Mouse (Mus musculus) macrophage (primary cell): Measurements from ENCODE around the gene Acvrl1. TPM values are rescaled to one million over a fixed set of nuclear protein-coding genes. Genes with fewer than 3 reads are reported as not detected.

Source experiments
- H3K27ac ChIP-seq: fragments of 350-480 bp; formaldehyde crosslinking; 2 replicates; pipeline ENCODE4 v1.9.0; 2021
- H3K36me3 ChIP-seq: fragments of 350-480 bp; formaldehyde crosslinking; 2 replicates; pipeline ENCODE4 v1.9.0; 2021; ENCODE audit errors: inconsistent target
- H3K4me3 ChIP-seq: fragments of 350-480 bp; formaldehyde crosslinking; 2 replicates; pipeline ENCODE4 v1.9.0; 2021; ENCODE audit errors: inconsistent target
- H3K79me2 ChIP-seq: fragments of 350-480 bp; formaldehyde crosslinking; 2 replicates; pipeline ENCODE4 v1.9.0; 2021; ENCODE audit errors: inconsistent target
- WGBS: methylation state at CpG from one replicate; pipeline ENCODE4 v1.1.7; 2026; ENCODE audit warnings: inconsistent platforms; ENCODE audit not compliant: missing documents; 5-methylcytosine and 5-hydroxymethylcytosine counted together
- polyA plus RNA-seq: library from polyadenylated mRNA; stranded (reverse); fragments of 250-400 nt; gene quantifications from 3 replicates; pipeline ENCODE4 v1.2.4, GENCODE M21; 2018; ENCODE audit warnings: inconsistent platforms

The Acvrl1 gene
- polyA plus RNA-seq, 1 experiment from 2014 or later, result 8.7 TPM

DNA sequence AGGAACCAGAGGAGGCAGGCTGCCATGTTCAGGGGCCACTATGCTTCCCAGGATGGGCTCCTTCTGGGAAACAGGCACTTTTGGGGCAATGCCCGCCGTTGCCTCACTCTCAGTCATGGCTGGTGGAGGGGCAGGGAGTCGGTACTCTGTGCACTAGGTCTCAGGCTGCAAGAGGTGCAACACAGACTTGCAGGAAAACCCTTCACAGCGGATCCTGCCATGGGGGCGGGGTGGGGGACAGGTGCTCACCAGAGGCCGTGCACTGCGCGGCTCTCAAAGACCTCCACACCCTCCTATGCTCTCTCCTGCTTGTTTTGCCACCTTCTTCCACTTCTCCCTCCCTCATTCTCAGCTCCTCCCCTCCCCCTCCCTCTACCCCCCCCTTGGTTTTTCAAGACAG, 14.3 kb downstream of the Acvrl1 start:
- no peaks in the 10 kb centered on the region; the same call in 1 of the 2 replicates for H3K36me3 ChIP-seq
- H3K27ac ChIP-seq, result no peak overlapping the region
- no peaks in the 10 kb centered on the region for H3K79me2 ChIP-seq
- 93% methylated on average over 8 of the region's 8 CpGs for WGBS
- no peak overlapping the region for H3K4me3 ChIP-seq

GRCm38 (mm10) chr15:101143494-101143893, 15.2 kb downstream of the Acvrl1 start:
- Histone ChIP-seq H3K4me3 (no peak overlapping the region), H3K79me2 (no peaks in the 10 kb centered on the region), H3K36me3 (no peaks in the 10 kb centered on the region), H3K27ac (no peak overlapping the region)
- 74% methylated on average over 8 of the region's 8 CpGs for WGBS

DNA sequence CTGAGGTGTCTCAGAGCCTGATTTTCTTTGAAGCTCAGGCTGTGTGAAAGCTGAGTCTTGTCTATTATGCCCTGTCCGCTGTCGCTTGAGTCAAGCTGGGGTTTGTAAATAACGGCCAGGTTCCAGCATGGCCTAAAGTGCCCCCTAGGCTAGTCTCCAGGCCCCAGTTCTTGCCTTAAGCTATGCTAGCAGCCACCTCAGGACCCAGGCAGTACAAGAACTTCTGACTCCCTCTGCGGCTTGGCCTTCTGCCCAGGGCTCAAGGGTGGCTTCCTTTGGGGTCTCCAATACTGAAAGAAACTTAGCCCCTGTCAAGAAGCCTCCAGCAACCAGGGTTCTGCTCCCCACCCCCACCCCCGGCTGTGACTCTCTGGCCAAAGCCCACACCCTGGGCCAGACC, 15.9 kb downstream of the Acvrl1 start:
- Histone ChIP-seq H3K27ac (peak overlapping the region; percentile 76), H3K36me3 (no peaks in the 10 kb centered on the region), H3K79me2 (no peaks in the 10 kb centered on the region), H3K4me3 (peak overlapping the region; percentile 50)
- 71% methylated on average over 4 of the region's 5 CpGs for WGBS

GRCm38 (mm10) chr15:101144779-101145178, 16.5 kb downstream of the Acvrl1 start:
- H3K79me2 ChIP-seq, result no peaks in the 10 kb centered on the region
- 28% methylated on average over 8 of the region's 8 CpGs for WGBS
- H3K27ac ChIP-seq, result peak overlapping the region; percentile 76
- peak overlapping the region; percentile 50 for H3K4me3 ChIP-seq
- no peaks in the 10 kb centered on the region for H3K36me3 ChIP-seq

DNA sequence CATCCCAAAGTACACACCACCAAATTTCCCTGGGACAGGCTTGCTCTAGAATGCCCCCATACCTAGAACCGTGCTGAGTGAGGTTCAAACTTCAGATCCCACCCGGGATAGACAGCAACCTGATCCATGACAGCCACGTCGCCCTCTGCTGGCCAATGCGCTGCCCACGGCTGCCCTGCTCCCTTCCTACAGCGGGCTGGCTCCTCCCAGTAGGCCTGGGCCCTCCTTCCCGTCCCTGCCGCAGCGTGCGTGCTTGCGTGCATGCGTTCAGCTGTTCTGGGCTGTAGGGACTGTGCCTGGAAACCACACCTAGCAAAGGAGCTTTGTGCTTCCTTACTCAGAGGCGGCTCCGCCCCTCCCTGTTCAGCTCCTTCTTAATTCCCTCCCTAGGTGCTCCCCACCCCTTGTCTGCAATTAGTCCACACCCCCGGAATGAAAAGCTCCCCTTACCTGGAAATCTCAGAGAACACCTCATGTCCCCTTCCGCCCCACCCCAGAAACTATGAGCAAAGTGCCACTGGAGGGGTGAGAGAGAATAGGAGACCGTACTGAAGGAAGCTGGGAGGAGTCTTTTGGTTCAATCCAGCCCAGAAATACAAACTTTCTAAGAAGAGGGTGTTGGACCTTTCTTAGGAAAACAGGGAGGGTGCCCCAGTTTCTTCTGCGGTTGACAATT, 17.2 kb downstream of the Acvrl1 start:
- 4% methylated on average over 19 of the region's 19 CpGs for WGBS
- peak overlapping the region; percentile 76 for H3K27ac ChIP-seq
- no peaks in the 10 kb centered on the region for H3K36me3 ChIP-seq
- peak overlapping the region; percentile 50 for H3K4me3 ChIP-seq
- H3K79me2 ChIP-seq, result no peaks in the 10 kb centered on the region

GRCm38 (mm10) chr15:101146100-101146965, 18.0 kb downstream of the Acvrl1 start:
- 13% methylated on average over 15 of the region's 15 CpGs for WGBS
- no peaks in the 10 kb centered on the region for H3K36me3 ChIP-seq
- peak overlapping the region; percentile 2; the same call in 1 of the 2 replicates for H3K4me3 ChIP-seq
- peak overlapping the region; percentile 59 for H3K27ac ChIP-seq
- no peaks in the 10 kb centered on the region for H3K79me2 ChIP-seq

DNA sequence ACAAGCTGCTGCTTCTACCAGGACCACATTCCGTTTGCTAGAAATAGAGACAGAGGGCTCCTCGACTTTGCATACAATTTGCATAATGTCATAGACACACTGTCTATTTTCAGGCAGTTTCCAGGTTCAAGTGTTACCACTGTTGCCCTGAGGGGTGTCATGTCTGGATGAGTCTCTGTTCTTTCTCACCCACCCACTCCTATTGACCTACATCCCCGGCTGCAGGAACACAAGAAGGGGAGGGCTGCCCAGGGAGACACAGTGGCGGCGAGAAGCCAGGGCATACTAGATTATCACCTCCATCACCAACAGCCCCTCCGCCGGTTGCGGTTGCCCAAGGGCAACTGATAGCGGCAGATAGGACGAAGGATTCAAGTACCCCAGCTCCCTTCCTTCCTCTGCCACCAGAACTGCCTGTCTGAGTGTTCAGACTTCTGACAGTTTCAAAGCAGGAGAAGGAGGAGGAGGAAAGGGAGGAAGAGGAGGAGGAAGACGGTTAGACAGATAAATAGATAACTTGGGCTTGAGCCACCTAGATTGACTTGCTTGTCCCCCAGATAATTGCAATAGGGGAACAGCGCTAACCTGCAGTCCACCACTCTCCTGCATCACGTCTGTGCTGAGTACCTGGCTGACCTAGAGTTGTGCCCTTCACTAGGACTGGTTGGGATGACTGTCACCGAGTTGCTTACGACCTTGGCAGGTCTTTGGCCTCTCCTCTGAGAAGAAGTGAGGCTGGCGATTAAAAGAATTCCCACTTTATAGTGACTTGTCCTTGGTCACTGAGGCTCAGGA, 19.0 kb downstream of the Acvrl1 start:
- Histone ChIP-seq H3K79me2 (no peaks in the 10 kb centered on the region), H3K36me3 (no peaks in the 10 kb centered on the region), H3K27ac (no peak overlapping the region), H3K4me3 (no peak overlapping the region)
- 41% methylated on average over 16 of the region's 16 CpGs for WGBS

DNA sequence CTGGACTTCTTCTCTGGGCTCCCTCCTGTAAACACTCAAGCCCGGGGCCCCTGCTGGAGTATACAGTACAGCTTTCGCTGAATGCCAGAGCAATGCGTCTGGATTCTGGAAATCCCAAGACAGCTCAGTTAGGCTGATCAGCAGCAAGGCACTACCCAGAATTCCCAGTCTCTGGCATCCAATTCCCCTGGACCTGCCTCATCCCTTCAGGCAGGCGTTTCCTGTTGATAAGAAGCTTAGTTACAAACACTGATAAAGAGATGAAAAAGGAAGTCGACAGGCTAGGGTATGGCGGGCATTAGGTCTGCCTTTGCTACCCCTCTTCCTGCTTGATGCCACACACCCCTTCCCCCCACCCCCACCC, 19.6 kb downstream of the Acvrl1 start:
- no peak overlapping the region for H3K27ac ChIP-seq
- H3K36me3 ChIP-seq, result no peaks in the 10 kb centered on the region
- no peaks in the 10 kb centered on the region for H3K79me2 ChIP-seq
- WGBS, result 38% methylated on average over 6 of the region's 6 CpGs
- no peak overlapping the region for H3K4me3 ChIP-seq

DNA sequence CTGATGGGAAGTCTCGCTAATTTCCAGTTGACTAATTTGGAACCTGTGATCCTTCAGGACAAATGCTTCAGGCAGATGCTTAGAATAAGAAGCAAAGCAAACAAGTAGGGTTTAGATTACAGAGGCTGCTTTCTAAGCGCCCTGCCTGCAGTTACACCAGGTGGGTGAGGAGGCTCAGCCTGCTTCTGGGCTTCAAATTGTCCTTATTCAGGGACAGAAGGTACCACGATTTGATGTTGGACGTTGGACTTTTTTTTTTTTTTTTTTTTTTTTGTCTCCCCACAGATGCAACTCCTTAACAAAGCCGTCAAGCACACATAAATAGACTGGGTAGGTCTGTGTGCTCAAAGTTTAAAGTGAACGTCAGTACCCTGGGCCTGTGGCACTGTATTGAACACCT, 20.3 kb downstream of the Acvrl1 start:
- WGBS, result 66% methylated on average over 6 of the region's 6 CpGs
- Histone ChIP-seq H3K79me2 (no peaks in the 10 kb centered on the region), H3K36me3 (no peaks in the 10 kb centered on the region), H3K4me3 (no peak overlapping the region), H3K27ac (no peak overlapping the region)

GRCm38 (mm10) chr15:101151409-101152261, 23.3 kb downstream of the Acvrl1 start:
- no peaks in the 10 kb centered on the region for H3K79me2 ChIP-seq
- WGBS, result 96% methylated on average over 9 of the region's 9 CpGs
- no peak overlapping the region for H3K4me3 ChIP-seq
- H3K27ac ChIP-seq, result no peak overlapping the region
- H3K36me3 ChIP-seq, result no peaks in the 10 kb centered on the region

- Histone ChIP-seq H3K27ac (no peak overlapping the region), H3K4me3 (no peak overlapping the region), H3K79me2 (no peaks in the 10 kb centered on the region), H3K36me3 (no peaks in the 10 kb centered on the region)
- 8% methylated on average over 7 of the region's 7 CpGs for WGBS
These were observed 26.6 kb downstream of the Acvrl1 start for GRCm38 (mm10) chr15:101154700-101155616.

GRCm38 (mm10) chr15:101160128-101160527, 31.8 kb downstream of the Acvrl1 start:
- WGBS, result 25% methylated on average over 1 of the region's 1 CpGs
- H3K36me3 ChIP-seq, result no peaks in the 10 kb centered on the region
- H3K4me3 ChIP-seq, result no peak overlapping the region
- H3K27ac ChIP-seq, result peak overlapping the region; percentile 66
- H3K79me2 ChIP-seq, result no peaks in the 10 kb centered on the region

GRCm38 (mm10) chr15:101160591-101160990, 32.3 kb downstream of the Acvrl1 start:
- 64% methylated on average over 7 of the region's 7 CpGs for WGBS
- H3K36me3 ChIP-seq, result no peaks in the 10 kb centered on the region
- no peak overlapping the region for H3K27ac ChIP-seq
- no peaks in the 10 kb centered on the region for H3K79me2 ChIP-seq
- H3K4me3 ChIP-seq, result no peak overlapping the region
